Mouse (Mus musculus) T-helper 17 cell (primary cell): ENCODE data around the gene Ube2b.

Source experiments
- in situ Hi-C, 2 experiments: fragments of 300-600 bp; cut with MboI, MseI; formaldehyde crosslinking; loops; 1 replicate in 1 of 2; 2 replicates in 1 of 2; pipeline ENCODE4 v1.15.1; 2025; ENCODE audit warnings: high pct_unique_total_duplicates in 2 of 2

Ube2b gene

DNA sequence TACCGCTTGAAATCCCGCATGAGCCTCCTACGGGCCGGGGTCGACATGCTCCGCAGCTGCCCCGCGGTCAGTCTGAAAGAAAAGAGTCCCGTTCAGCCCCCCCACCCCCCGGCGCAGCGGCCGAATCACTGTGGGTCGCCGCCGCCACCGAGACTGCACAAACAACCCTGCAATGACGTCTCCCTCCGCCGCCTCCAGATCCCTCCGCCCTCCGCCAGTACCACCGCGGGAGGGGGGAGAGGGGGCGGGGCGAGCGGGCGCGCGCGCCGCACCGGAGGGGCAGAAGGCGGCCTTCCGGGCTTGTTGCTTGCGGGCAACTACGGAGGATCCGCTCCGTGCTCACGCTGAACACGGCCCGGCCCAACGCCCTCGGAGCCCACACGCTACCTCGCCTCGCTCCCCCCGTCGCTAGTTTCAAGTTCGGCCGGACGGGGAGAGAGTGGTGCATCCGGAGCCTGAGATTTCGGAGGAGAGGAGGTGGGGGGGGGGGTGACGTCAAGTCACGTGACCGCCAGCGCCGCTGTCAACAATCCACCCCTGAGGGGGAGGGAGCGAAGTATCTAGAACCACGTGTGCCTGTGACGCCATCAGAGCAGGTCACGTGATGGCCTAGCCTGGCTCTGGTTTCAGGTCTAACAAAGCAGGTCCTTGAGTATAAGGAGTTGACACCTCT lies at the start of gene Ube2b:
Gene Ube2b, minus strand, starts transcription at position 473 of the 673 bp plus-strand sequence.
- in situ Hi-C loops = loop anchor here in 1 of 2 experiments (10.0 kb wide), 1 partner anchor 1566 kb away; the partner anchor contains the start of gene Rufy1

- in situ Hi-C loops = no loop called here
Measured at GRCm38 (mm10) chr11:52046446-52047165, 46.0 kb upstream of the Ube2b start.

GRCm38 (mm10) chr11:52044156-52044555 lies 43.6 kb upstream of the Ube2b start:
- in situ Hi-C loops = no loop called here

GRCm38 (mm10) chr11:52043224-52043623 lies 42.7 kb upstream of the Ube2b start:
- in situ Hi-C loops = no loop called here

- in situ Hi-C loops = no loop called here
Measured at GRCm38 (mm10) chr11:52037659-52038058, 37.1 kb upstream of the Ube2b start.

GRCm38 (mm10) chr11:52035905-52036304 lies 35.3 kb upstream of the Ube2b start:
- in situ Hi-C loops = no loop called here

- in situ Hi-C loops = no loop called here
Measured at GRCm38 (mm10) chr11:52033953-52034352, 33.4 kb upstream of the Ube2b start.

DNA sequence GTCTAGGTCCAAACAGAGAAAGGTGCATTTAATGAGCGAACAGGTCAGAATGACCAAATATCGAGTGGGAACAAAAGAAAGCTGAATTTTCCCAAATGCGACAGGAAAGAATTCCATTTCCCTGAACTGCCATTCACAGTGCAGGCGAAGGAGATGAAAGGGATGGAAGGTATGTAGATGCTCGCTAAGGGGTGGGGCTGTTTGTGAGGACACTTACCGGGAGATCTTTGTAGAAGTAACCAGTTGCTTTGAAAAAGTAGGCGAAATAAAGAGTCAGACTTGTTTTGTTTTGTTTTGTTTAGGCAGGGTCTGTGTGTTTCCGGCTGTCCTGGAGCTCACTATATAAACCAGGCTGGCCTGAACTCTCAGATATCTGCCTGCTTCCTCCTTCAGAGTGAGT lies 31.8 kb upstream of the Ube2b start:
- in situ Hi-C loops = no loop called here

GRCm38 (mm10) chr11:52018217-52018616 lies 17.7 kb upstream of the Ube2b start:
- in situ Hi-C loops = no loop called here

DNA sequence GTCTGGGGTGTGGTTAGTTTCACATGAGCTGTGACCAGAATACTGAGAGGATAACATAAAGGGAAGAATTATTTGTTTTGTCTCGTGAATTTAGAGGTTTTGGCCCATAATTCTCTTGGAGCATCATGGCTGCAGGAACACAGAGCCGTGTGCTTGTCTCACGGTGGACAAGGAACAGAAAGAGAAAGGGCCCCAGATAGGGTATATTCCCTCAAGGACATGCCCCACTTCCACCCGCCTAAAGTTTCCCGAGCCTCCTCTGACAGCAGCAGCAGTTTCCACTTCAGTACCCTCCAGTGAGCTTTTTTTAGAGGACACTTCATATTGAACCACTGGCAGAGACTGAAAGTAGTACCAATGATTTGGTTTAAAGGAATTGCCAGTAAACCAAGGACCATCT lies 11.0 kb upstream of the Ube2b start:
- in situ Hi-C loops = no loop called here

DNA sequence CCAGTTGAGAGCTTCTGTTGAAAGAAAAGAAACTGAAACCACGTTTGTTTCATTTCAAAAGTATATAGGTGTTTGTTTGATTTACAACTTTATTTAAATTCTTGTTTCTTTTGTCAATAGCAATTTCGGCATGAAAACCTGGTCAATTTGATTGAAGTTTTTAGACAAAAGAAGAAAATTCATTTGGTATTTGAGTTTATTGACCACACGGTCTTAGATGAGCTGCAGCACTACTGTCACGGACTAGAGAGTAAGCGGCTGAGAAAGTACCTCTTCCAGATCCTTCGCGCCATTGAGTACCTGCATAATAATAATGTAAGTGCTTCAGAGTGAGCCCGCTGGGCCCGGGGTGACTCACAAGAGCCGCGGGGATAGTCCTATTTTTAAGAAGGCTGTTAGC lies 10.4 kb upstream of the Ube2b start:
- in situ Hi-C loops = no loop called here

DNA sequence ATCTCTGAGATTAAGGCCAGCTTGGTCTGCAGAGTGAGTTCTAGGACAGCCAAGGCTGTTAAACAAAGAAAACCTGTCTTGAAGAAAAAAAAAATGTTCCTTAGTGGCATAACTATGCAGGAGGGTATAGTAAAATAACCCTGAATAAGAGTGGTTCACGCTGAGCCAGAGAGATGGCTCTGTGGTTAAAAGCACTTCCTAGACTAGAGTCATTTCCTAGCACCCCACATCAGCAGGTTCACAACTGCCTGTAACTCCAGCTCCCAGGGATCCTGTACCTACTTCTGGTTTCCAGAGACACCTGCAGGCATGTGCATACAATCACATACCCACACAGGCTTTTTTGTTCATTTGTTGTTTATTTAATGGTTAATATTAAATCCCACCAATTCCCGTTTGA lies 5.0 kb upstream of the Ube2b start:
- in situ Hi-C loops = loop anchor here in 1 of 2 experiments (10.0 kb wide), 1 partner anchor 1571 kb away; the partner anchor contains the start of gene Rufy1

DNA sequence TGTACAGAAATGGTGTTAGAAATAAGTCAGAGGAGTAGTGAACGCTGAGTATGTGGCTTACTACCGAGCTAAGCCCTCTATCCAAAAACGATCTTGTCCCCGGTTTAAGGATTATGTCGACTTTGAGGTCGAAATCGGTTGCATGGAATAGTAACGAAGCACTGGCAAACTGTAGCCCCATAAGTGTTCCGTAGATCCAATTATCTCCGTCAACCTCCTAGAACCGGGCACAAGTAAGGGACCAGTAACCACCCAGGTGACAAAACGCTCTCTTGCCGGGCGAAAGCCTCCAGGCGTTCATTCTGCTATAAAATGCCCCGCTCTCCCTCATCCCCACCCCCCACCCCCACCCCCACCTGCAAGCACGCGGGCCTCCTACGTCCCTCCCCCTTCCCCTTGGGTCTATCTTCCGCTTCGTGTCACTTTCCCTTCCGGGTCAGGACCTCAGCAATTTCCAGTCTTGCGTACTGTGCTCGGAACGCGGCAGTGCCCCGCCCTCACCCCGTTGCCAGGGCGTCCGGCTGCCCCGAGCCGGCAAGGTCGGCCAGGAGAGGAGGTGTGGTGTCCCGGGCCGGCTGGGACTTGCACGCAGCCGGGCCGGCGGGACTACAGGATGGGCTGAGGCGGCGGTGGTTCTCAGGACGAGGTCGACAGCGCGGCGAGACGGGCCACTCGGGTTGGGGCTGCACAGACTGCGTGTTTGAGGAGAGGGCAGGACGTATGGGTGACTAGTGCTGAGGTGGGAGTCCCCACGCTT lies 3.4 kb upstream of the Ube2b start, which contains the start of gene Cdkl3:
Gene Cdkl3, plus strand, starts transcription at position 450 of the 757 bp plus-strand sequence.
- in situ Hi-C loops = loop anchor here in 1 of 2 experiments (10.0 kb wide), 1 partner anchor 1569 kb away; the partner anchor contains the start of gene Rufy1

DNA sequence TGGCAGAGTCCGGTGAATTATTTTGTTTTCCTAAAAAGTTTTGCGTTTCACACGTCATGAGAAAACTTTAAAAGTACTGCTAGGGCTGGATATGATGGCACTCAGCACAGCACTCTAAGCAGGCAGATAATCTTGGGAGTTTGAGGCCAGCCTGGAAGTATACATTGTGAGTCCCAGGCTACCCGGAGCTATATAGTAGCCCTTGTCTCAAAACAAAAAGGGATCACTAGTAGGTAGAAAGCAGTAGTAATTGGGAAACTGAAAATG lies 2.9 kb upstream of the Ube2b start:
- in situ Hi-C loops = loop anchor here in 1 of 2 experiments (10.0 kb wide), 1 partner anchor 1569 kb away; the partner anchor contains the start of gene Rufy1

DNA sequence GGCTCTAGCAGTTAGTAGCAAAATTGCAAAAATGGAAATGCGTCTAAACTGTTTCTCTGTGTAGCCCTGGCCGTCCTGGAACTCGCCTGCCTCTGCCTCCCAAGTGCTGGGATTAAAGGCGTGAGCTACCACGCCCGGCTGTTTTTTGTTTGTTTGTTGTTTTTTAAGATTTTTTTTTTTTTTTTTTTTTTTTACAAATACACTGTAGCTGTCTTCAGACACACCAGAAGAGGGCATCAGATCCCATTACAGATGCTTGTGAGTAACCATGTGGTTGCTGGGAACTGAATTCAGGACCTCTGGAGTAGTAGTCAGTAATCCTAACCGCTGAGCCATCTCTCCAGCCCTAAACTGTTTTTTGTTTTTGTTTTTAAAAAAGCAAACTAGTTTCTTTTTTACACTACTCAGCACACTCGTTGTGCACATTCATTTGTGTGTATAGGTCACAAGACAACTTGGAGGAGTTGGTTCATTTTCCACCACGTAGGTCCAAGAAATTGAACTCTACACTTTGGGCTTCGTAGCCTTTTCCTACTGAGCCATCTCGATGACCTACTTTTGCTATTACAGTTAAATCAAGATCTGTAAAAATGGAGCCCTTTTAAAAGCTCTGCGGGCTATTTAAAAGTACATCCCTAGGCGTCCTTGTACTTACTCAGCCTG lies 2.4 kb upstream of the Ube2b start:
- in situ Hi-C loops = loop anchor here in 1 of 2 experiments (10.0 kb wide), 1 partner anchor 1568 kb away; the partner anchor contains the start of gene Rufy1

DNA sequence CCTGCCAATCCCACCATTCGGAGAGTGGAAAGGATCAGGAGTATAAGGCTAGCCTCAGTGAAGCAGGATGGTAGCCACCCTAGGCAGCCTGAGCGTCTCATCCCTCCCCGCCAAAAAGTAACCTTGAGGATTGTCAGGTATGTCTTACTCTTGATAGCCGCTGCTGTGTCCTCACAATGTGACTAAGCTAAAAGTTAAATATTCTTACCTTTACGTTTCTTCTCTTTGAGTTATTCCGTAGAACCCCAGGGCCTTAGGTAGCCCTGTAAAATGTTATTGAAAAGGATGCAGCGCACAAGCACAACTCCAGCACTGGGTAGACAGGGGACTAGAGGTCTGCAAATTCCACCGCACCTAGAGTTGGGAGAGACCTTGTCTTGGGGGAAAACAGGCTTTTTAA lies 1.3 kb upstream of the Ube2b start:
- in situ Hi-C loops = loop anchor here in 1 of 2 experiments (10.0 kb wide), 1 partner anchor 1567 kb away; the partner anchor contains the start of gene Rufy1

DNA sequence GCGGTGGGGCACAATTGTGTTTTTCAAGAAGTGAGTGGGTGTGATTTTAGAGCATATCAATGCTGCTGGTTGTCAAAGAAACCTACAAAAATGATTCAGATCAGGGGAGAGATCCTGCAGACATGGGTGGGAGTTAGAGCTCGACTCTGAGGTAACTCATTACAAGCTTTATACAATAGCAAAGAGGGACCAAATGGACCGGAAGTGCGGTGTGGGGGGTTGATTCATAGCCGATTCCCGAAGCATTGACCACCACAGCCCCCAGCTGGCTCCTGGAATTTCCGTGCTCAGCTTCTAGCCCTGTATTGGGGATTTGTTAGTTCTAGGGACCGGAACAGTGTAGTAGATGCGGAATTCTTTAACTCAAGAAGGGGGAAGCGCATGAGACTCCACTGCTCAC lies 779 bp upstream of the Ube2b start:
- in situ Hi-C loops = loop anchor here in 1 of 2 experiments (10.0 kb wide), 1 partner anchor 1567 kb away; the partner anchor contains the start of gene Rufy1

GRCm38 (mm10) chr11:51999611-52000289 lies 812 bp downstream of the Ube2b start:
- in situ Hi-C loops = loop anchor here in 1 of 2 experiments (10.0 kb wide), 1 partner anchor 1565 kb away; the partner anchor contains the start of gene Rufy1

DNA sequence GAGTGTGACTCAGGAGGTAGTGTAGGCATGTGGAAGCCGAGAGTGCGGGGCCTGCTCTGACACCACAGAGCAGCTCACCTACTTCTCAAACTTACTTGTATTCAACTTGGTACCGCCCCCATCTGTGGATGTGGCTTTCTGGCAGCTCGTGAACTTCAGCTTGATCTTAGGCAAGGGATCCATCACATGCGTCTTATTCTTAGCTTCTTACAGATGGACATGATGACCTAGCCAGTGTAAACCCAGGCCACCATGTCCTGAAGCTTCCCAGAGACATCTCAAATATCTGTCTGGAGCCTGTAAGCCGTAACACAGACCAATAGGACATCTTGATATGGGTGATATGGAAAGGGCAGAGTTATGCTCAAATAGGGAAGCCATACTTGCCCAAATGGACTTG lies 28.9 kb downstream of the Ube2b start:
- in situ Hi-C loops = no loop called here

DNA sequence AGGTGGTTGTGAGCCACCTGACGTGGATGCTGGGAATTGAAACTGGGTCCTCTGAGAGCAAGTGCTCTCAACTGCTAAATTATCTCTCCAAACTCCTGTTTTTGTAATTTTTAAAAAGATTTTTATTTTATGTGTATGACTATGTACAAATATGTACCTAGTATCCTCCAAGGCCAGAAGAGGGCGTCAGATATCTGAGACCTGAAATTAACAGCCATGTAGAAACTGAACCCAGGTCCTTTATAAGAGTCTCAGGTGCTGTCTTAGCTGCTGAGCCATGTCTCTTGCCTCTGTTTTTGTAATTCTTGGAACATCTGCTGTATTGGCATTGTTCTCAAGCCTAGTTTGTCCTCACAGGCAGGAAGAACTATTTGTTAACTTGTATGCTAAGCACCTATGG lies 31.1 kb downstream of the Ube2b start:
- in situ Hi-C loops = loop anchor here (5.0 to 10.0 kb wide), 3 partner anchors 147 to 245 kb away; partner anchors contain the start of gene Olfr1371 (in 1 of the 2)
